Mouse (Mus musculus): ENCODE data around the gene Cuta. TPM values are rescaled to one million over a fixed set of nuclear protein-coding genes. Genes with fewer than 3 reads are reported as not detected.
A peak's percentile ranks its signal among the peaks of the same experiment; 100 is the strongest.

The Cuta gene
- polyA plus RNA-seq, 1 experiment, result 145 TPM

DNA sequence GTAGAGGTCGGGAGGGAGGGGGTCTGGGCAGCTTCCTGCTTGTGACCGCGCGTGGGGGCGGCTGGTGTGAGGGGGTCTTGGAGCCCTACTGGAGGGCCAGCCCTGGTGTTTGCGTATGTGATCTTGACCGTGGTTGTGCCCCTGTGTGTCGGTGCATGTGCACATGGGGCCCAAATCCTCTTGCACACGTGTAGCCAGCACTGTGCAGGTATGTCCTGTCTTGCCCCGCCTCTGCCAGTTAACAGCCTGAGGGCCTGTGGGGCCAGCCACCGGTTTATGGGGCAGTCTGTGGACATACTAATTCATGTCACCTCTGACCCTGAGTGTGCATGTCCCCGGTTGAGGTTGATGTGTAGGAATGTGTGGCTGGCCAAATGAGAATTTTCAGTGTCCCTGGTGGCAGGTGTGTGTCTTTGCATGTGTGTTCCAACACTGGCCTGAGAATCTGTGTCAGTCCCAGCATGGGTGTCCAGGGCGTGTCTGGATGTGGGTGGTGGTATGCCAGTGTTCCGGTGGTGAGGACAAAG, 9.7 kb upstream of the Cuta start:
- Histone ChIP-seq H3K36me3 (ENCODE audit: control insufficient read depth, insufficient read depth, low read length) (no peaks in the 10 kb centered on the region), H3K4me1 (ENCODE audit: control insufficient read depth, insufficient read depth, low read length) (peaks cover 4% of the 10 kb centered on the region), H3K27me3 (replicated peaks; ENCODE audit: control insufficient read depth, insufficient read depth, low read length) (no peaks in the 10 kb centered on the region), H3K27ac (ENCODE audit: insufficient read depth, low read depth, low read length) (no peak overlapping the region), H3K4me3 (ENCODE audit: insufficient read depth, low read depth, low read length) (peak overlapping the region; percentile 85; the same call in 1 of the 2 replicates)
- peak; percentile 38; the same call in 1 of the 2 replicates for TF ChIP-seq CTCF (conservative IDR thresholded peaks at IDR 0.05; ENCODE audit: insufficient read depth, insufficient read length, low read depth, low read length)
- TF ChIP-seq POLR2A (IDR thresholded peaks at IDR 0.05; ENCODE audit: low read depth, low read length), result no peak
- peak; percentile 37 for DNase-seq
- WGBS, result 10% methylated on average over 14 of the region's 14 CpGs

GRCm38 (mm10) chr17:26948316-26949050, 9.1 kb upstream of the Cuta start:
- Histone ChIP-seq H3K4me3 (ENCODE audit: insufficient read depth, low read depth, low read length) (peak overlapping the region; percentile 85), H3K36me3 (ENCODE audit: control insufficient read depth, insufficient read depth, low read length) (no peaks in the 10 kb centered on the region), H3K27me3 (replicated peaks; ENCODE audit: control insufficient read depth, insufficient read depth, low read length) (no peaks in the 10 kb centered on the region), H3K27ac (ENCODE audit: insufficient read depth, low read depth, low read length) (peak overlapping the region; percentile 54; the same call in 1 of the 2 replicates), H3K4me1 (ENCODE audit: control insufficient read depth, insufficient read depth, low read length) (peaks cover 4% of the 10 kb centered on the region)
- TF ChIP-seq CTCF (conservative IDR thresholded peaks at IDR 0.05; ENCODE audit: insufficient read depth, insufficient read length, low read depth, low read length) (no peak), POLR2A (IDR thresholded peaks at IDR 0.05; ENCODE audit: low read depth, low read length) (no peak)
- DNase-seq, result peak; percentile 62
- 2% methylated on average over 60 of the region's 87 CpGs for WGBS

GRCm38 (mm10) chr17:26947231-26948100, 8.1 kb upstream of the Cuta start:
- Histone ChIP-seq H3K27ac (ENCODE audit: insufficient read depth, low read depth, low read length) (no peak overlapping the region), H3K27me3 (replicated peaks; ENCODE audit: control insufficient read depth, insufficient read depth, low read length) (no peaks in the 10 kb centered on the region), H3K36me3 (ENCODE audit: control insufficient read depth, insufficient read depth, low read length) (no peaks in the 10 kb centered on the region), H3K4me1 (ENCODE audit: control insufficient read depth, insufficient read depth, low read length) (peaks cover 4% of the 10 kb centered on the region), H3K4me3 (ENCODE audit: insufficient read depth, low read depth, low read length) (no peak overlapping the region)
- no peak for DNase-seq
- TF ChIP-seq POLR2A (IDR thresholded peaks at IDR 0.05; ENCODE audit: low read depth, low read length) (no peak), CTCF (conservative IDR thresholded peaks at IDR 0.05; ENCODE audit: insufficient read depth, insufficient read length, low read depth, low read length) (no peak)
- WGBS, result 82% methylated on average over 12 of the region's 12 CpGs

DNA sequence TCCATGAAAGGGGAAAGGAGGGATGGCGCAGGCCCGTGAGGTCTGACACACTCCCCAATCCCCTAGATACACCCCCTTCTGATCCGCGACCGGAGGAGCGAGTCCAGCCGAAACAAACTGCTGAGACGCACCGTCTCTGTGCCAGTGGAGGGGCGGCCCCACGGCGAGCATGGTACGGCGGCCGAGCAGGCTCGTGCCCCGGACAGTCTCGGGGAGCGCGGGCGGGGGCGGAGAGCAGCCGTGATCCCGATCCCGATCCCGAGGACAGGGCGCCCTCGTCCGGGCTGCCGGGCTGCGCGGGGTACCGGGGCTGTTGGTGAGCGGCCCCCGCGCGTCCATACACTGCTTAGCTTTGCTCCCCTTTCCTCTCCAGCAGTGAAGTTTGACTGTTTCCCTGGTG, 7.2 kb upstream of the Cuta start:
- under 1% methylated on average over 35 of the region's 37 CpGs for WGBS
- H3K27ac ChIP-seq (ENCODE audit: insufficient read depth, low read depth, low read length), result peak overlapping the region; percentile 36
- DNase-seq, result peak; percentile 91
- peaks cover 4% of the 10 kb centered on the region; the same call in 1 of the 2 replicates for H3K4me1 ChIP-seq (ENCODE audit: control insufficient read depth, insufficient read depth, low read length)
- H3K36me3 ChIP-seq (ENCODE audit: control insufficient read depth, insufficient read depth, low read length), result no peaks in the 10 kb centered on the region
- TF ChIP-seq POLR2A (IDR thresholded peaks at IDR 0.05; ENCODE audit: low read depth, low read length), result peak; percentile 42
- TF ChIP-seq CTCF (conservative IDR thresholded peaks at IDR 0.05; ENCODE audit: insufficient read depth, insufficient read length, low read depth, low read length), result peak; percentile 26
- peak overlapping the region; percentile 60 for H3K4me3 ChIP-seq (ENCODE audit: insufficient read depth, low read depth, low read length)
- H3K27me3 ChIP-seq (replicated peaks; ENCODE audit: control insufficient read depth, insufficient read depth, low read length), result no peaks in the 10 kb centered on the region

- WGBS, result 46% methylated on average over 13 of the region's 13 CpGs
- DNase-seq, result no peak
- Histone ChIP-seq H3K4me3 (ENCODE audit: insufficient read depth, low read depth, low read length) (peak overlapping the region; percentile 60), H3K36me3 (ENCODE audit: control insufficient read depth, insufficient read depth, low read length) (no peaks in the 10 kb centered on the region), H3K4me1 (ENCODE audit: control insufficient read depth, insufficient read depth, low read length) (0 out of 2 replicates have a peak, but pooled peaks cover 4% of the 10 kb centered on the region), H3K27me3 (replicated peaks; ENCODE audit: control insufficient read depth, insufficient read depth, low read length) (no peaks in the 10 kb centered on the region), H3K27ac (ENCODE audit: insufficient read depth, low read depth, low read length) (peak overlapping the region; percentile 36)
- TF ChIP-seq CTCF (conservative IDR thresholded peaks at IDR 0.05; ENCODE audit: insufficient read depth, insufficient read length, low read depth, low read length) (no peak), POLR2A (IDR thresholded peaks at IDR 0.05; ENCODE audit: low read depth, low read length) (no peak)
These were observed 6.6 kb upstream of the Cuta start for GRCm38 (mm10) chr17:26945824-26946495.

DNA sequence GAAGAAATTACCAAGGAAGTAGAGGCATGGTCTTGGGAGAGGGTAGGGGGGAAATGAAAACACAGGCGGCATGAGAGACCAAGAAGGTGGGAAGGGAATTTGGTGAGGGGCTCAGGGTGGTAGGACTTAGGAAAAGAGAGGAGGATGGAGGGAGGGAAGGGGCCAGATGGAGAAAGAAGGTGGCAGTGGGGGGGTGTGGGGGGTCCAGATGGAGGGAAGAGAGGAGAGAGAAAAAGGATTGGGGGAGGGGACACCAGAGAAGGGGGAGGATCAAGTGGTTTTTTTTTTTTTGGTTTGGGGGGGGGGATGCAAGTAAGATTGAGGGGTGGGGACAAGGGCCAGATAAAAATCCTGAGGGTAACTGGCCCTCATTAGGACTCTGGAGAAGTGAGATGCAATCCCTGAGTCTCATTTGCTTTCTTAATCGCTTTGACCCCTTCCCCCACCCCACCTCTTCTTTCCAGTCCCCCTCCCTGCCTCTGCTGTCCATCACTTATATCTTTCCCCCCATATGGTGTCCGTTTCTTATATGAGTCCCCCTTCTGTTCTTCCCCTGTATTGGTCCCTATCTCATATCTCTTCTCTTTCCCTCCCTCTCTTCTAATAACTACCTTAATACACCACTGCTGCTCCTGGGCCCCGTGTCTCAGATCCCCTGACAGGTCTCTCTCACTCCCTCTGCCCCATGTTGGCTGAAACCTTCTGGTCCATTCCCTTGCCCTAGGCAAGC, 2.6 kb upstream of the Cuta start:
- H3K27ac ChIP-seq (ENCODE audit: insufficient read depth, low read depth, low read length), result no peak overlapping the region
- H3K36me3 ChIP-seq (ENCODE audit: control insufficient read depth, insufficient read depth, low read length), result no peaks in the 10 kb centered on the region
- peaks cover 6% of the 10 kb centered on the region; the same call in 1 of the 2 replicates for H3K4me1 ChIP-seq (ENCODE audit: control insufficient read depth, insufficient read depth, low read length)
- TF ChIP-seq POLR2A (IDR thresholded peaks at IDR 0.05; ENCODE audit: low read depth, low read length) (no peak), CTCF (conservative IDR thresholded peaks at IDR 0.05; ENCODE audit: insufficient read depth, insufficient read length, low read depth, low read length) (no peak)
- DNase-seq, result no peak
- H3K4me3 ChIP-seq (ENCODE audit: insufficient read depth, low read depth, low read length), result no peak overlapping the region
- no peaks in the 10 kb centered on the region for H3K27me3 ChIP-seq (replicated peaks; ENCODE audit: control insufficient read depth, insufficient read depth, low read length)
- WGBS, result 40% methylated on average over 4 of the region's 4 CpGs
